7 mouse cellular contexts compared by ENCODE assay signal in genomic region chr13:33002950-33003349, GRCm38 (mm10). TPM values are rescaled to one million over a fixed set of nuclear protein-coding genes. Genes with fewer than 3 reads are reported as not detected.
A peak's percentile ranks its signal among the peaks of the same experiment; 100 is the strongest.
DNase-seq lines count a peak whose midpoint lies in the region; ATAC-seq lines count a peak whose summit lies in the region.

Gene Serpinb9 (plus strand): TSS chr13:33003250.

- WGBS in neural tube, embryonic 11.5 days = 78% methylated on average over 3 of the region's 3 CpGs
- 80% methylated on average over 3 of the region's 3 CpGs for WGBS in embryonic facial prominence, embryonic 13.5 days
- WGBS in limb, embryonic 10.5 days = 86% methylated on average over 3 of the region's 3 CpGs
- 86% methylated on average over 3 of the region's 3 CpGs for WGBS in stomach, embryonic 14.5 days

- no peak within 1 kb of the TSS; the same call in 1 of the 2 replicates for H3K4me2 ChIP-seq in neural tube, embryonic 11.5 days (ENCODE audit: low read depth)
- H3K4me2 ChIP-seq in embryonic facial prominence, embryonic 13.5 days = peak within 1 kb of the TSS; percentile 60
- H3K4me2 ChIP-seq in stomach, embryonic 14.5 days (replicated peaks; ENCODE audit: low read depth, low read length) = peak within 1 kb of the TSS; percentile 44

- peak within 1 kb of the TSS; percentile 35; the same call in 1 of the 2 replicates for H3K9ac ChIP-seq in neural tube, embryonic 11.5 days (ENCODE audit: low read length)
- no peak within 1 kb of the TSS for H3K9ac ChIP-seq in embryonic facial prominence, embryonic 13.5 days
- no peak within 1 kb of the TSS for H3K9ac ChIP-seq in stomach, embryonic 14.5 days (replicated peaks; ENCODE audit: low read depth, low read length)

- no peak for DNase-seq in neural tube, embryonic 11.5 days (ENCODE audit: low spot score)
- DNase-seq in neural tube, embryonic 10.5 days (ENCODE audit: extremely low spot score, low spot score) = no peak
- no peak for DNase-seq in limb, embryonic 10.5 days (ENCODE audit: low spot score)
- DNase-seq in left cerebral cortex, postnatal 4 days = no peak
- DNase-seq in ovary, postnatal 10 days (ENCODE audit: low spot score) = no peak

- no peaks in the 10 kb centered on the region for H3K9me3 ChIP-seq in neural tube, embryonic 11.5 days (ENCODE audit: control insufficient read depth, low read length)
- H3K9me3 ChIP-seq in embryonic facial prominence, embryonic 13.5 days = no peaks in the 10 kb centered on the region
- no peaks in the 10 kb centered on the region for H3K9me3 ChIP-seq in limb, embryonic 10.5 days (replicated peaks)
- H3K9me3 ChIP-seq in stomach, embryonic 14.5 days (ENCODE audit: control insufficient read depth, low read depth, low read length) = no peaks in the 10 kb centered on the region

- ATAC-seq in neural tube, embryonic 11.5 days (ENCODE audit: insufficient read depth, low FRiP score, low TSS enrichment) = no peak
- no peak for ATAC-seq in embryonic facial prominence, embryonic 13.5 days (ENCODE audit: insufficient number of reproducible peaks, insufficient read depth, low FRiP score, low TSS enrichment, low read depth)
- no peak for ATAC-seq in stomach, embryonic 14.5 days (ENCODE audit: insufficient number of reproducible peaks, insufficient read depth, low FRiP score, low read depth)

- no peaks in the 10 kb centered on the region for H3K36me3 ChIP-seq in neural tube, embryonic 11.5 days (ENCODE audit: control insufficient read depth, insufficient read depth, low read length)
- no peaks in the 10 kb centered on the region for H3K36me3 ChIP-seq in embryonic facial prominence, embryonic 13.5 days
- no peaks in the 10 kb centered on the region for H3K36me3 ChIP-seq in limb, embryonic 10.5 days
- no peaks in the 10 kb centered on the region for H3K36me3 ChIP-seq in stomach, embryonic 14.5 days (ENCODE audit: control insufficient read depth, insufficient read depth, low read length)

- no peaks in the 10 kb centered on the region for H3K27me3 ChIP-seq in neural tube, embryonic 11.5 days (ENCODE audit: control insufficient read depth, insufficient read depth, low read length)
- H3K27me3 ChIP-seq in embryonic facial prominence, embryonic 13.5 days = no peaks in the 10 kb centered on the region
- no peaks in the 10 kb centered on the region for H3K27me3 ChIP-seq in limb, embryonic 10.5 days (ENCODE audit: low read depth, poor library complexity, severe bottlenecking)
- H3K27me3 ChIP-seq in stomach, embryonic 14.5 days (ENCODE audit: control insufficient read depth, insufficient read depth, low read length) = no peaks in the 10 kb centered on the region

- H3K27ac ChIP-seq in neural tube, embryonic 11.5 days (ENCODE audit: low read depth, low read length) = no peak within 1 kb of the TSS
- peak within 1 kb of the TSS; percentile 40 for H3K27ac ChIP-seq in embryonic facial prominence, embryonic 13.5 days
- H3K27ac ChIP-seq in limb, embryonic 10.5 days = peak within 1 kb of the TSS; percentile 56
- peak within 1 kb of the TSS; percentile 87 for H3K27ac ChIP-seq in stomach, embryonic 14.5 days (ENCODE audit: low read length)

- no peak within 1 kb of the TSS for H3K4me3 ChIP-seq in neural tube, embryonic 11.5 days (ENCODE audit: low read depth, low read length)
- H3K4me3 ChIP-seq in embryonic facial prominence, embryonic 13.5 days = peak within 1 kb of the TSS; percentile 40
- peak within 1 kb of the TSS; percentile 43 for H3K4me3 ChIP-seq in limb, embryonic 10.5 days
- peak within 1 kb of the TSS; percentile 22 for H3K4me3 ChIP-seq in stomach, embryonic 14.5 days (ENCODE audit: low read depth, low read length)

- intact Hi-C loops in left cerebral cortex, postnatal 4 days (cut with DNase I) = no loop called here

- no peaks in the 10 kb centered on the region for H3K4me1 ChIP-seq in neural tube, embryonic 11.5 days (ENCODE audit: control insufficient read depth, insufficient read depth, low read length)
- peaks cover 10% of the 10 kb centered on the region for H3K4me1 ChIP-seq in embryonic facial prominence, embryonic 13.5 days
- H3K4me1 ChIP-seq in limb, embryonic 10.5 days = peaks cover 9% of the 10 kb centered on the region
- peaks cover 13% of the 10 kb centered on the region; the same call in 1 of the 2 replicates for H3K4me1 ChIP-seq in stomach, embryonic 14.5 days (ENCODE audit: control insufficient read depth, insufficient read depth, low read length)

RNA-seq across cellular contexts. Expression of gene Serpinb9, which starts in this region (rescaled TPM):
- polyA plus RNA-seq in neural tube, embryonic 11.5 days (2014; fragmentation: Nextera tagmentation; extraction: Ambion mirVana) = 1.2 and 1.4 TPM in 2 replicates
- 3.0 TPM in 2 replicates for polyA plus RNA-seq in embryonic facial prominence, embryonic 13.5 days (2015; fragmentation: Nextera tagmentation; extraction: Ambion mirVana)
- 0.84 and 1.0 TPM in 2 replicates for polyA plus RNA-seq in limb, embryonic 10.5 days (2016; fragmentation: Nextera tagmentation; extraction: Ambion mirVana)
- 9.5 and 9.7 TPM in 2 replicates for polyA plus RNA-seq in stomach, embryonic 14.5 days (2014; fragmentation: Nextera tagmentation; extraction: Ambion mirVana)
- total RNA-seq in left cerebral cortex, postnatal 4 days (2021) = 1 to 10 TPM; 1.8 to 1.9 TPM
